Mouse (Mus musculus): ENCODE results near the gene 1700056E22Rik. TPM values are rescaled to one million over a fixed set of nuclear protein-coding genes. Genes with fewer than 3 reads are reported as not detected.
A peak's percentile ranks its signal among the peaks of the same experiment; 100 is the strongest.

The 1700056E22Rik gene
- total RNA-seq, 2 experiments from 2014 or later: 0.32 TPM; not detected in 1

GRCm38 (mm10) chr1:184052331-184052730 lies 18.2 kb upstream of the 1700056E22Rik start:
- intact Hi-C loops (cut with DNase I): no loop called here
- DNase-seq (ENCODE audit: low spot score in 2 of 2): no peak

- intact Hi-C loops (cut with DNase I): no loop called here
- DNase-seq (ENCODE audit: low spot score in 2 of 2): no peak
Measured at GRCm38 (mm10) chr1:184051824-184052223, 17.7 kb upstream of the 1700056E22Rik start.

- intact Hi-C loops (cut with DNase I): no loop called here
- DNase-seq (ENCODE audit: low spot score in 2 of 2): no peak
Measured at GRCm38 (mm10) chr1:184051286-184051685, 17.2 kb upstream of the 1700056E22Rik start.

GRCm38 (mm10) chr1:184048675-184049418 lies 14.7 kb upstream of the 1700056E22Rik start:
- no peak for DNase-seq (ENCODE audit: low spot score in 2 of 2)
- intact Hi-C loops (cut with DNase I): no loop called here

- intact Hi-C loops (cut with DNase I): no loop called here
- DNase-seq (ENCODE audit: low spot score in 2 of 2): no peak
Measured at GRCm38 (mm10) chr1:184047818-184048217, 13.7 kb upstream of the 1700056E22Rik start.

- intact Hi-C loops (cut with DNase I): no loop called here
- DNase-seq (ENCODE audit: low spot score in 2 of 2): no peak
Measured at GRCm38 (mm10) chr1:184046070-184046677, 12.1 kb upstream of the 1700056E22Rik start.

GRCm38 (mm10) chr1:184043391-184043790 lies 9.3 kb upstream of the 1700056E22Rik start:
- intact Hi-C loops (cut with DNase I): no loop called here
- no peak for DNase-seq (ENCODE audit: low spot score in 2 of 2)

GRCm38 (mm10) chr1:184042745-184043144 lies 8.6 kb upstream of the 1700056E22Rik start:
- no peak for DNase-seq (ENCODE audit: low spot score in 2 of 2)
- intact Hi-C loops (cut with DNase I): no loop called here

- no peak for DNase-seq (ENCODE audit: low spot score in 2 of 2)
- intact Hi-C loops (cut with DNase I): no loop called here
Measured at GRCm38 (mm10) chr1:184041778-184042573, 7.9 kb upstream of the 1700056E22Rik start.

- intact Hi-C loops (cut with DNase I): no loop called here
- no peak for DNase-seq (ENCODE audit: low spot score in 2 of 2)
Measured at GRCm38 (mm10) chr1:184040906-184041305, 6.8 kb upstream of the 1700056E22Rik start.

- intact Hi-C loops (cut with DNase I): no loop called here
Measured at GRCm38 (mm10) chr1:184040181-184040580, 6.1 kb upstream of the 1700056E22Rik start.

GRCm38 (mm10) chr1:184039301-184039700 lies 5.2 kb upstream of the 1700056E22Rik start:
- no peak for DNase-seq (ENCODE audit: low spot score in 2 of 2)
- intact Hi-C loops (cut with DNase I): no loop called here

More at GRCm38 (mm10) chr1:184040181-184040580, 6.1 kb upstream of the 1700056E22Rik start:
- DNase-seq (ENCODE audit: low spot score in 2 of 2): no peak

- intact Hi-C loops (cut with DNase I): no loop called here
- no peak for DNase-seq (ENCODE audit: low spot score in 2 of 2)
Measured at GRCm38 (mm10) chr1:184037802-184038201, 3.7 kb upstream of the 1700056E22Rik start.

GRCm38 (mm10) chr1:184035346-184035903 lies 1.3 kb upstream of the 1700056E22Rik start:
- DNase-seq (ENCODE audit: low spot score in 2 of 2): no peak
- intact Hi-C loops (cut with DNase I): no loop called here

- peak; percentile 16 to 26 for DNase-seq (ENCODE audit: low spot score in 2 of 2)
- intact Hi-C loops (cut with DNase I): no loop called here
Measured at GRCm38 (mm10) chr1:184034741-184035181, 660 bp upstream of the 1700056E22Rik start.

GRCm38 (mm10) chr1:184033390-184034010 lies 601 bp downstream of the 1700056E22Rik start:
- intact Hi-C loops (cut with DNase I): no loop called here
- peak; percentile 70 to 76 for DNase-seq (ENCODE audit: low spot score in 2 of 2)

GRCm38 (mm10) chr1:184032682-184033389 lies 1.3 kb downstream of the 1700056E22Rik start:
- intact Hi-C loops (cut with DNase I): no loop called here
- no peak for DNase-seq (ENCODE audit: low spot score in 2 of 2)

- no peak for DNase-seq (ENCODE audit: low spot score in 2 of 2)
Measured at GRCm38 (mm10) chr1:184030070-184030802, 3.9 kb downstream of the 1700056E22Rik start.

More at GRCm38 (mm10) chr1:184030070-184030802, 3.9 kb downstream of the 1700056E22Rik start:
- intact Hi-C loops (cut with DNase I): no loop called here

Measured in left cerebral cortex, postnatal 36 days (tissue).